Mouse (Mus musculus) midbrain, postnatal 0 days (tissue): ENCODE data around the gene Btg4. TPM values are rescaled to one million over a fixed set of nuclear protein-coding genes. Genes with fewer than 3 reads are reported as not detected.

Source experiments
- ATAC-seq: fragments of 200-750 bp; cut with Nextera tagmentation; 2 replicates; pipeline ENCODE4 v1.8.0; 2017; ENCODE audit warnings: moderate number of reproducible peaks, mild to moderate bottlenecking, moderate TSS enrichment, moderate library complexity; ENCODE audit not compliant: low FRiP score
- DNase-seq: peaks from one replicate; pipeline ENCODE4 v3.0.0-alpha.2; 2015; ENCODE audit warnings: low spot score
- H3K27ac ChIP-seq: fragments of 300-500 bp; sonication (generic); 2 replicates; pipeline ENCODE4 v1.5.1; 2014; ENCODE audit warnings: low read depth, mild to moderate bottlenecking, low read length, mixed read lengths
- H3K27me3 ChIP-seq: fragments of 300-500 bp; sonication (generic); 2 replicates; pipeline ENCODE4 v1.6.1; 2014; ENCODE audit warnings: low read length, control low read depth, mixed read lengths; ENCODE audit not compliant: insufficient read depth
- H3K36me3 ChIP-seq: fragments of 300-500 bp; sonication (generic); 2 replicates; pipeline ENCODE4 v1.6.1; 2014; ENCODE audit warnings: low read length, control low read depth, mixed read lengths; ENCODE audit not compliant: insufficient read depth
- H3K4me1 ChIP-seq: fragments of 300-500 bp; sonication (generic); 2 replicates; pipeline ENCODE4 v1.6.1; 2014; ENCODE audit warnings: mild to moderate bottlenecking, control low read depth, antibody characterized with exemption, low read length, mixed read lengths; ENCODE audit not compliant: insufficient read depth
- H3K4me2 ChIP-seq: fragments of 300-500 bp; sonication (generic); 2 replicates; pipeline ENCODE4 v1.6.1; 2014; ENCODE audit warnings: low read depth, mild to moderate bottlenecking, low read length, mixed read lengths; ENCODE audit not compliant: poor library complexity, severe bottlenecking
- H3K4me3 ChIP-seq: fragments of 300-500 bp; sonication (generic); 2 replicates; pipeline ENCODE4 v1.5.1; 2014; ENCODE audit warnings: low read depth, mild to moderate bottlenecking, low read length, moderate library complexity
- H3K9ac ChIP-seq: fragments of 300-500 bp; sonication (generic); replicated peaks from 2 replicates; pipeline ENCODE4 v1.6.1; 2014; ENCODE audit warnings: mild to moderate bottlenecking, low read length, moderate library complexity, mixed read lengths; ENCODE audit not compliant: poor library complexity, severe bottlenecking
- H3K9me3 ChIP-seq: fragments of 300-500 bp; sonication (generic); 2 replicates; pipeline ENCODE4 v1.6.1; 2016; ENCODE audit warnings: low read length, control low read depth
- CTCF ChIP-seq: IDR thresholded peaks from 2 replicates; pipeline ENCODE4 v1.5.1; 2016; ENCODE audit warnings: antibody characterized with exemption, mild to moderate bottlenecking
- WGBS: fragments of 180-500 bp; shearing (Covaris S2); extraction: QIAGEN DNeasy Blood & Tissue Kit; methylation state at CpG from one replicate; pipeline ENCODE4 v1.1.7; 2014; 5-methylcytosine and 5-hydroxymethylcytosine counted together
- polyA plus RNA-seq: library from polyadenylated mRNA; unstranded; fragments of >200 nt; fragmentation: Nextera tagmentation; extraction: Ambion mirVana; gene quantifications from 2 replicates; pipeline ENCODE4 v1.2.1, GENCODE M21; 2015
- total RNA-seq: library from RNA; depleted of rRNA; stranded (reverse); fragments of >200 nt; gene quantifications from 2 replicates; pipeline ENCODE4 v1.2.3, GENCODE M21; 2014

Gene Btg4
- total and polyA plus RNA-seq, 2 experiments from 2014 or later = not detected

DNA sequence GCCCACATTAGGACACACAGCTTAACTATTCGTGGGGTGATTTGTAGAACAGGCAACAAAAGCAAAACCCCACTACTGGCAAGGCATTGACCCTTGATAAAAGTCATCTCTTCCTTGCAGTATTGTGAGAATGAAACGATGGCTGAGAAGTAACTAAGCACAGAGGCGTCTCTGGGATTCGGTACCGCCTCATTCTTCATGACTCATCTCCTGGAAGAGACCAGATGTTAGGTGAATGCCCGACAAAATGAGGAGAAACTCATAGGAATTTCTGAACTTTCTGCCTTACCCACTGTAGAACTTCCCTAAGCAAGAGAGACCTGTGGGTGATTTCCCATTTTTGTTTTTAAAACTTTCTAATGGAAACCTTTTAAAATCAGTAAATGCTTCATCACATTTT lies 18.6 kb upstream of the Btg4 start:
- H3K9ac ChIP-seq = no peak overlapping the region
- TF ChIP-seq CTCF = no peak
- no peak overlapping the region for H3K4me2 ChIP-seq
- no peaks in the 10 kb centered on the region for H3K4me1 ChIP-seq
- no peak overlapping the region for H3K27ac ChIP-seq
- WGBS = 90% methylated on average over 6 of the region's 6 CpGs
- no peak for ATAC-seq
- no peaks in the 10 kb centered on the region for H3K27me3 ChIP-seq
- no peak overlapping the region for H3K4me3 ChIP-seq
- no peaks in the 10 kb centered on the region for H3K36me3 ChIP-seq
- no peak for DNase-seq
- no peaks in the 10 kb centered on the region for H3K9me3 ChIP-seq

DNA sequence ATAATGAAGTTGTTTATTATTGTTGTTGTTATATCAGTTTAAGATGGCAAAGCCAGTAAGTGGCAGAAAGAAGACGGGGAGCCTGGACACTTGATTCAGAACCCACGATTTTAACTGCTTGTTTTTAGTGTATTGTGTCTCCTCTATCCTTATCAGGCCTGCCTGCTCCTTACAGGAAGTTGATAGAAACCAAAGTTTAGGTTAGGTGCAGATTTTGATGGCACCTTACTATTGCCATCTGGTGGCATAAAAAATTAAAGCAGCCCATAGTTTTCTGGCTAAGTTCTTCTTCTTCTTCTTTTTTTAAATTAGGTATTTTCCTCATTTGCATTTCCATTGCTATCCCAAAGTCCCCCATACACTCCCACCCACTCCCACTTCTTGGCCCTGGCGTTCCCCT lies 8.5 kb upstream of the Btg4 start:
- Histone ChIP-seq H3K36me3 (no peaks in the 10 kb centered on the region), H3K27me3 (no peaks in the 10 kb centered on the region), H3K4me3 (no peak overlapping the region), H3K27ac (no peak overlapping the region), H3K9ac (no peak overlapping the region), H3K9me3 (no peaks in the 10 kb centered on the region), H3K4me1 (no peaks in the 10 kb centered on the region), H3K4me2 (no peak overlapping the region)
- TF ChIP-seq CTCF = peak; percentile 63
- ATAC-seq (no peak), DNase-seq (peak; percentile 17)
- WGBS = 78% methylated on average over 3 of the region's 3 CpGs

DNA sequence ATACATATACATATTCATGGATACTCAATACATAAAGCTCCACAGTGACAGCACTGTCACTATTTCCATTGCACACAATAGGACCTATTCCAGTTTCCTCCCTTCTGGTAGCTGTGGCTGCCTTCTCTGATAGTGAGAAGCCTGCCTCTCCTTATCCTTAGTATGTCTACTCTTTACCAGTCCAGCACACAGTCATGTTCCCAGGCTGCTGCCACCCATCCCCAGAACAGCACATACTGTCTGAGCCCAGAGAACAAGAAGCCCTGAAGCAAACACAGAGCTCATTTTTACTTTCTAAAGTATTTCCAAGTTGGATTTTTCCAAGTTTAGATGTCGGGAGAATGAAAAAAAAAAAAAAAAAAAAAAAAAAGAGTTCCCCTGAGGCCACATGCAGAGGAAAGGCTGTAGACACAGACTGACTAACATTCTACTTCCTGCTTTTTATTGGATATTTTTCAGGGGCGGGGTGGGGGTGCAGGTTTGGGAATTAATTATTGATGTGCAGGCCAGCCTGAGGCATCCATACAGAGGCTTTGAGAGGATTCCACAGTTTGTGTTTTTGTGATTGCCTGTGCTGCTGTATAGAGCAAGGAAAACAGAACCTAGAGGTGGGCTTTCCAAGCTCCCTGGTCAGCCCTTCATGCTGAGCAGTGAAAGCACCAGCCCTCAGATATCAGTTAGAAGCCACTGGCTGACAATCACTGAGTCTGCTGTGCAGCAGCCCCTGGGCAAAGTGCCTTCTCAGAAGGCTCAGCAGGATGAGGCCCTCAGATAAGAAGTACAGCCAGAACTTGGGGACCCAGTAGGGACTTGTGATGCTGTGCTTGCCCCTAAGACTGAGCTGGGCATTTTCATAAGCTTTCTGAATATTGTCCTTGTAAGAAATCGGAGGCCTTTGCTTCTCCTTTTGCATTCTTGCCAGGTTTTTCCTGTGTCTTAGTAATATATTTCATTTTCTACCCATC lies 4.1 kb upstream of the Btg4 start:
- Histone ChIP-seq H3K27me3 (no peaks in the 10 kb centered on the region), H3K9ac (no peak overlapping the region), H3K27ac (no peak overlapping the region), H3K36me3 (no peaks in the 10 kb centered on the region), H3K9me3 (no peaks in the 10 kb centered on the region), H3K4me2 (no peak overlapping the region), H3K4me1 (no peaks in the 10 kb centered on the region), H3K4me3 (no peak overlapping the region)
- no peak for TF ChIP-seq CTCF
- DNase-seq (no peak), ATAC-seq (no peak)
- 58% methylated on average over 3 of the region's 3 CpGs for WGBS

DNA sequence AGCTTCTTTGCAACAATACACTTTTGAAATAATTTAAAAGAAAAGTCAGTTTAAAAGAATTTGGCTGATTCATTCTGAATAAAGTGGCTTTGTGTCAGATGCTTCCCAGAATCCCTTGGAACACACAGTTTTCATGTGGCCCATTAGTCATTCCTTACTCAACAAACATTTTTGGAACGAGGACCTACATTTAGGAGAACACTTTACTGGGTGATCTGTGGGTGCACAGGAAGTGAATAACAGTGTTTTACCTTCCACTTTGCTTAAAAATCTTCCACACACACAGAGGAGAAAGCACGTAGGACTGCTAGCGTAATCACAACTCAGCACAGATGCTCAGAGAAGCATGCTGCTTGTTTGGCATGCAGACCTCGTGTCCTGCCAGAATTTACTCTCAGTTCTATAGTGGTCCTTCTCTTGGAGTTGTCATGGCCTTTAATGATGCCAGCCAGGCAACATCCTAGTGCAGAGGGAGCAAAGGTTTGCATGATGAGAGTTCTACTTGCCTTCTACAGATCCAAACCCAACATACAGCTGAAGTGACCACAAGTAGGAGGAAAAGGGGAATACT lies 1.7 kb upstream of the Btg4 start:
- DNase-seq (no peak), ATAC-seq (no peak)
- no peaks in the 10 kb centered on the region for H3K9me3 ChIP-seq
- H3K9ac ChIP-seq = no peak overlapping the region
- H3K4me1 ChIP-seq = no peaks in the 10 kb centered on the region
- no peaks in the 10 kb centered on the region for H3K36me3 ChIP-seq
- TF ChIP-seq CTCF = no peak
- 76% methylated on average over 4 of the region's 4 CpGs for WGBS
- no peak overlapping the region for H3K4me2 ChIP-seq
- no peak overlapping the region for H3K27ac ChIP-seq
- H3K4me3 ChIP-seq = no peak overlapping the region
- H3K27me3 ChIP-seq = no peaks in the 10 kb centered on the region

DNA sequence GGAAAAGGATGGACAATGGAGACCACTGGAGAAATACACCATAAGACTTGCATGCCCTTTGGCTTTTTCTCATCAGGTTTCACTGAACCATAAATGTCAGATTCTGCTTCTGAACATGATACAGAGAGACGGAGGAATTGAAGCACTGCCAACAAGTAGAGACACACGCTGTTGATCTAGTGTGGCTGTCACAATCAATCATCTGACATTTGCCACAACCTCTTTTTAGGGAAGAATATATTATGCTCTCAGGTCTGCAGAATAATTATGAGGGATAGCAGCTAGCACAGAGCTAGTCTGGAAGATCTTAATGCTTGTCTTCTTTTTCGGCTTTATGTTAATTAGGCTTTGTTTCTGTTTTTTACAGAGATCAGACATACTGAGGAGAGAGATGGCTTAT lies 7.5 kb downstream of the Btg4 start:
- no peak overlapping the region for H3K9ac ChIP-seq
- H3K9me3 ChIP-seq = no peaks in the 10 kb centered on the region
- H3K4me1 ChIP-seq = no peaks in the 10 kb centered on the region
- H3K27me3 ChIP-seq = no peaks in the 10 kb centered on the region
- WGBS = 52% methylated on average over 3 of the region's 3 CpGs
- no peak overlapping the region for H3K27ac ChIP-seq
- no peaks in the 10 kb centered on the region for H3K36me3 ChIP-seq
- H3K4me3 ChIP-seq = no peak overlapping the region
- no peak for ATAC-seq
- peak; percentile 42 for DNase-seq
- H3K4me2 ChIP-seq = no peak overlapping the region
- no peak for TF ChIP-seq CTCF

DNA sequence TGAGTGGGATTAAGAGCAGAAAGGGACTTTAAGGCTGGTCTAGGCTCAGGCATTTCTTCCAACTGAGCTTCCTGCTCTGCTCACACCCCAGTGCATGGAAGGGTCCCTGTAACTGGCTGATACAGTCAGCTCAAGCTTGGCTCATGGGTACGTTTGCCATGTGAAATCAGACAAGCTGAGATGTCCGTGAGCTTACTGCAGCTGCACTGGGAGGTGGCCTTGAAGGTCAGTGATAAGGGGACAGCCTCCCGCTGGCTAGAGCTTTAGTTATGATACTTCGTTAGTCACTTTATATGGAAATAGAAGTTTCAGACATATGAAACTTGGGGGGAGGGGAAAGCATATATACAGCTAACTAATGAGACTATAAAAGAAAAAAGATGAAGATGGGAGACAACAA lies 10.1 kb downstream of the Btg4 start:
- H3K4me2 ChIP-seq = no peak overlapping the region
- H3K36me3 ChIP-seq = no peaks in the 10 kb centered on the region
- WGBS = 83% methylated on average over 4 of the region's 4 CpGs
- H3K9ac ChIP-seq = no peak overlapping the region
- H3K27me3 ChIP-seq = no peaks in the 10 kb centered on the region
- no peak overlapping the region for H3K4me3 ChIP-seq
- no peak for TF ChIP-seq CTCF
- ATAC-seq (no peak), DNase-seq (no peak)
- no peak overlapping the region for H3K27ac ChIP-seq
- H3K9me3 ChIP-seq = no peaks in the 10 kb centered on the region
- H3K4me1 ChIP-seq = no peaks in the 10 kb centered on the region
